Mouse (Mus musculus): ENCODE data around the gene Chn2. TPM values are rescaled to one million over a fixed set of nuclear protein-coding genes. Genes with fewer than 3 reads are reported as not detected.

Gene Chn2
- total and polyA plus RNA-seq, 3 experiments = not detected

- H3K27ac ChIP-seq (ENCODE audit: insufficient read depth, low read depth) = no peak overlapping the region
- H3K4me2 ChIP-seq (ENCODE audit: insufficient read depth, low read depth, poor library complexity, severe bottlenecking) = no peak overlapping the region
- H3K27me3 ChIP-seq (replicated peaks) = no peaks in the 10 kb centered on the region
- H3K4me3 ChIP-seq (replicated peaks in 1 of 3; ENCODE audit: low read depth in 2 of 3, low read length in 2 of 3, poor library complexity in 1 of 3) = no peak overlapping the region
- H3K9me3 ChIP-seq (replicated peaks; ENCODE audit: low read length) = no peaks in the 10 kb centered on the region
- dilution Hi-C loops (cut with MboI; ENCODE audit: extremely low pct_ligation_motif_present, extremely low pct_unique_long_range_greater_than_20kb, low sequenced_read_pairs) = no loop called here
- H3K4me1 ChIP-seq (ENCODE audit: control insufficient read depth in 1 of 2, insufficient read depth in 2 of 2) = peaks cover 0 to 25% of the 10 kb centered on the region in 2 experiments; a peak in 2 of 4 replicates
- no peaks in the 10 kb centered on the region for H3K36me3 ChIP-seq (replicated peaks in 1 of 2; ENCODE audit: control insufficient read depth in 1 of 2, insufficient read depth in 1 of 2, low read length in 1 of 2)
- TF ChIP-seq MXI1 (IDR thresholded peaks at IDR 0.05; ENCODE audit: low read depth, low read length) (no peak), CHD1 (IDR thresholded peaks at IDR 0.05; ENCODE audit: low read depth, low read length) (no peak), RAD21 (IDR thresholded peaks at IDR 0.05; ENCODE audit: low read depth, low read length) (peak; percentile 40), ZNF384 (IDR thresholded peaks at IDR 0.05; ENCODE audit: low read depth, low read length) (no peak), SMC3 (IDR thresholded peaks at IDR 0.05; ENCODE audit: low read depth, low read length) (peak; percentile 9; the same call in 1 of the 2 replicates), CTCF (conservative IDR thresholded peaks at IDR 0.05 in 1 of 2, IDR thresholded peaks at IDR 0.05 in 1 of 2; ENCODE audit: low read depth in 2 of 2, low read length in 2 of 2) (peak; percentile 30 to 57; a peak in 3 of 4 replicates)
- in situ Hi-C loops (cut with MboI; ENCODE audit: low pct_ligation_motif_present, low pct_unique_long_range_greater_than_20kb, low sequenced_read_pairs) = no loop called here
- DNase-seq (ENCODE audit: extremely low read depth) = no peak
- H3K79me2 ChIP-seq (replicated peaks; ENCODE audit: control insufficient read depth, extremely low read depth, insufficient read depth, poor library complexity, severe bottlenecking) = no peaks in the 10 kb centered on the region
- H3K9ac ChIP-seq (ENCODE audit: insufficient read depth, low read depth) = no peak overlapping the region
These were observed 215.4 kb downstream of the Chn2 start for GRCm38 (mm10) chr6:54254759-54255158.

- Histone ChIP-seq H3K36me3 (replicated peaks in 1 of 2; ENCODE audit: control insufficient read depth in 1 of 2, insufficient read depth in 1 of 2, low read length in 1 of 2) (no peaks in the 10 kb centered on the region), H3K9me3 (replicated peaks; ENCODE audit: low read length) (no peaks in the 10 kb centered on the region), H3K9ac (ENCODE audit: insufficient read depth, low read depth) (no peak overlapping the region), H3K4me2 (ENCODE audit: insufficient read depth, low read depth, poor library complexity, severe bottlenecking) (no peak overlapping the region), H3K4me3 (replicated peaks in 1 of 3; ENCODE audit: low read depth in 2 of 3, low read length in 2 of 3, poor library complexity in 1 of 3) (no peak overlapping the region), H3K4me1 (ENCODE audit: control insufficient read depth in 1 of 2, insufficient read depth in 2 of 2) (peaks cover 0 to 25% of the 10 kb centered on the region in 2 experiments; a peak in 2 of 4 replicates), H3K27me3 (replicated peaks) (no peaks in the 10 kb centered on the region), H3K79me2 (replicated peaks; ENCODE audit: control insufficient read depth, extremely low read depth, insufficient read depth, poor library complexity, severe bottlenecking) (no peaks in the 10 kb centered on the region), H3K27ac (ENCODE audit: insufficient read depth, low read depth) (no peak overlapping the region)
- DNase-seq (ENCODE audit: extremely low read depth) = no peak
- in situ Hi-C loops (cut with MboI; ENCODE audit: low pct_ligation_motif_present, low pct_unique_long_range_greater_than_20kb, low sequenced_read_pairs) (no loop called here), dilution Hi-C loops (cut with MboI; ENCODE audit: extremely low pct_ligation_motif_present, extremely low pct_unique_long_range_greater_than_20kb, low sequenced_read_pairs) (no loop called here)
- no peak for TF ChIP-seq TCF12 (IDR thresholded peaks at IDR 0.05; ENCODE audit: low read depth, low read length)
- no peak for TF ChIP-seq EP300 (IDR thresholded peaks at IDR 0.05; ENCODE audit: low read length)
- TF ChIP-seq RAD21 (IDR thresholded peaks at IDR 0.05; ENCODE audit: low read depth, low read length) = no peak
- TF ChIP-seq CHD1 (IDR thresholded peaks at IDR 0.05; ENCODE audit: low read depth, low read length) = no peak
- no peak for TF ChIP-seq PAX5 (IDR thresholded peaks at IDR 0.05; ENCODE audit: low read length)
- no peak for TF ChIP-seq UBTF (IDR thresholded peaks at IDR 0.05; ENCODE audit: low read depth, low read length)
- TF ChIP-seq E2F4 (IDR thresholded peaks at IDR 0.05; ENCODE audit: insufficient replicate concordance, low read depth, low read length) = no peak
- TF ChIP-seq BHLHE40 (IDR thresholded peaks at IDR 0.05; ENCODE audit: low read depth, low read length) = no peak
- no peak for TF ChIP-seq NELFE (IDR thresholded peaks at IDR 0.05; ENCODE audit: low read depth, low read length)
- no peak for TF ChIP-seq ZC3H11A (IDR thresholded peaks at IDR 0.05; ENCODE audit: low read depth, low read length)
- TF ChIP-seq ZNF384 (IDR thresholded peaks at IDR 0.05; ENCODE audit: low read depth, low read length) = no peak
- no peak for TF ChIP-seq IRF4 (IDR thresholded peaks at IDR 0.05; ENCODE audit: low read depth, low read length)
These were observed 216.0 kb downstream of the Chn2 start for GRCm38 (mm10) chr6:54255321-54255720.
